Mouse (Mus musculus) heart, embryonic 10.5 days (tissue): ENCODE data around the gene Syt8. TPM values are rescaled to one million over a fixed set of nuclear protein-coding genes. Genes with fewer than 3 reads are reported as not detected.
"Not testable (repeated sequence)": the region's sequence is repeated elsewhere in the genome, so short reads cannot be mapped to it uniquely, and the experiment has no call there.

ENCODE experiments used
- DNase-seq: peaks from one replicate; pipeline ENCODE4 v3.0.0-alpha.2; 2017; ENCODE audit warnings: low spot score
- H3K27ac ChIP-seq: fragments of 300-500 bp; sonication (generic); 2 replicates; pipeline ENCODE4 v1.5.1; 2016; ENCODE audit warnings: mild to moderate bottlenecking
- H3K27me3 ChIP-seq: fragments of 300-500 bp; sonication (generic); 2 replicates; pipeline ENCODE4 v1.6.1; 2016; ENCODE audit warnings: mild to moderate bottlenecking; ENCODE audit not compliant: poor library complexity, insufficient read depth, severe bottlenecking
- H3K36me3 ChIP-seq: fragments of 300-500 bp; sonication (generic); 2 replicates; pipeline ENCODE4 v1.6.1; 2016; ENCODE audit warnings: mild to moderate bottlenecking, moderate library complexity
- H3K4me1 ChIP-seq: fragments of 300-500 bp; sonication (generic); 2 replicates; pipeline ENCODE4 v1.6.1; 2016; ENCODE audit warnings: mild to moderate bottlenecking
- H3K4me3 ChIP-seq: fragments of 300-500 bp; sonication (generic); 2 replicates; pipeline ENCODE4 v1.5.1; 2016; ENCODE audit warnings: mild to moderate bottlenecking, moderate library complexity
- H3K9me3 ChIP-seq: fragments of 300-500 bp; sonication (generic); 2 replicates; pipeline ENCODE4 v1.6.1; 2016; ENCODE audit warnings: mild to moderate bottlenecking, moderate library complexity
- WGBS: fragments of 180-500 bp; shearing (Covaris S2); methylation state at CpG from one replicate; pipeline ENCODE4 v1.1.7; 2016; 5-methylcytosine and 5-hydroxymethylcytosine counted together
- polyA plus RNA-seq: library from polyadenylated mRNA; unstranded; fragments of >200 nt; fragmentation: Nextera tagmentation; extraction: Ambion mirVana; gene quantifications from 2 replicates; pipeline ENCODE4 v1.2.1, GENCODE M21; 2016

Syt8 gene
- polyA plus RNA-seq, 1 experiment from 2014 or later, result 1.3 TPM

- no peak for DNase-seq
- H3K9me3 ChIP-seq, result no peaks in the 10 kb centered on the region
- 79% methylated on average over 4 of the region's 4 CpGs for WGBS
- no peaks in the 10 kb centered on the region for H3K36me3 ChIP-seq
- no peaks in the 10 kb centered on the region; the same call in 1 of the 2 replicates for H3K27me3 ChIP-seq
- no peak overlapping the region for H3K4me3 ChIP-seq
- peaks cover 21% of the 10 kb centered on the region for H3K4me1 ChIP-seq
- H3K27ac ChIP-seq, result no peak overlapping the region
Measured at GRCm38 (mm10) chr7:142395472-142395871, 39.2 kb upstream of the Syt8 start.

GRCm38 (mm10) chr7:142396611-142397010 lies 38.0 kb upstream of the Syt8 start:
- Histone ChIP-seq H3K9me3 (no peaks in the 10 kb centered on the region), H3K36me3 (no peaks in the 10 kb centered on the region), H3K27me3 (no peaks in the 10 kb centered on the region; the same call in 1 of the 2 replicates), H3K4me1 (peaks cover 21% of the 10 kb centered on the region), H3K4me3 (no peak overlapping the region), H3K27ac (no peak overlapping the region)
- 90% methylated on average over 1 of the region's 1 CpGs for WGBS
- no peak for DNase-seq

- Histone ChIP-seq H3K9me3 (no peaks in the 10 kb centered on the region), H3K27ac (peak overlapping the region; percentile 38; the same call in 1 of the 2 replicates), H3K4me1 (peaks cover 14% of the 10 kb centered on the region), H3K4me3 (no peak overlapping the region), H3K36me3 (no peaks in the 10 kb centered on the region), H3K27me3 (no peaks in the 10 kb centered on the region; the same call in 1 of the 2 replicates)
- DNase-seq, result no peak
- 52% methylated on average over 2 of the region's 2 CpGs for WGBS
Measured at GRCm38 (mm10) chr7:142398052-142398451, 36.6 kb upstream of the Syt8 start.

- no peak overlapping the region for H3K27ac ChIP-seq
- no peaks in the 10 kb centered on the region for H3K9me3 ChIP-seq
- whole genome bisulfite sequencing, result 67% methylated on average over 1 of the region's 1 CpGs
- H3K4me1 ChIP-seq, result peaks cover 7% of the 10 kb centered on the region; the same call in 1 of the 2 replicates
- H3K27me3 ChIP-seq, result no peaks in the 10 kb centered on the region; the same call in 1 of the 2 replicates
- DNase-seq, result no peak
- no peak overlapping the region for H3K4me3 ChIP-seq
- no peaks in the 10 kb centered on the region for H3K36me3 ChIP-seq
Measured at GRCm38 (mm10) chr7:142399250-142399649, 35.4 kb upstream of the Syt8 start.

- Histone ChIP-seq H3K4me1 (peaks cover 7% of the 10 kb centered on the region; the same call in 1 of the 2 replicates), H3K36me3 (no peaks in the 10 kb centered on the region), H3K9me3 (no peaks in the 10 kb centered on the region), H3K4me3 (no peak overlapping the region), H3K27me3 (no peaks in the 10 kb centered on the region; the same call in 1 of the 2 replicates), H3K27ac (no peak overlapping the region)
- DNase-seq, result no peak
- 66% methylated on average over 7 of the region's 7 CpGs for WGBS
Measured at GRCm38 (mm10) chr7:142400112-142400749, 34.4 kb upstream of the Syt8 start.

GRCm38 (mm10) chr7:142400750-142401142 lies 33.9 kb upstream of the Syt8 start:
- H3K4me3 ChIP-seq, result no peak overlapping the region
- H3K27ac ChIP-seq, result no peak overlapping the region
- H3K4me1 ChIP-seq, result peaks cover 7% of the 10 kb centered on the region; the same call in 1 of the 2 replicates
- no peak for DNase-seq
- WGBS, result 63% methylated on average over 7 of the region's 7 CpGs
- no peaks in the 10 kb centered on the region; the same call in 1 of the 2 replicates for H3K27me3 ChIP-seq
- H3K9me3 ChIP-seq, result no peaks in the 10 kb centered on the region
- H3K36me3 ChIP-seq, result no peaks in the 10 kb centered on the region

GRCm38 (mm10) chr7:142403591-142403990 lies 31.1 kb upstream of the Syt8 start:
- Histone ChIP-seq H3K36me3 (no peaks in the 10 kb centered on the region), H3K27ac (no peak overlapping the region), H3K4me1 (no peaks in the 10 kb centered on the region), H3K4me3 (no peak overlapping the region), H3K9me3 (no peaks in the 10 kb centered on the region), H3K27me3 (no peaks in the 10 kb centered on the region; the same call in 1 of the 2 replicates)
- WGBS, result 69% methylated on average over 4 of the region's 4 CpGs
- DNase-seq, result no peak

GRCm38 (mm10) chr7:142405134-142405533 lies 29.5 kb upstream of the Syt8 start:
- H3K9me3 ChIP-seq, H3K4me3 ChIP-seq, H3K27me3 ChIP-seq, H3K4me1 ChIP-seq, DNase-seq, H3K27ac ChIP-seq, H3K36me3 ChIP-seq: not testable (repeated sequence)
- 87% methylated on average over 5 of the region's 5 CpGs for WGBS

GRCm38 (mm10) chr7:142407935-142408334 lies 26.7 kb upstream of the Syt8 start:
- no peak for DNase-seq
- WGBS, result 66% methylated on average over 4 of the region's 4 CpGs

GRCm38 (mm10) chr7:142408686-142409085 lies 26.0 kb upstream of the Syt8 start:
- no peak overlapping the region for H3K27ac ChIP-seq
- no peaks in the 10 kb centered on the region for H3K27me3 ChIP-seq
- no peaks in the 10 kb centered on the region for H3K36me3 ChIP-seq
- no peak overlapping the region for H3K4me3 ChIP-seq
- 92% methylated on average over 8 of the region's 8 CpGs for WGBS
- DNase-seq, result no peak
- no peaks in the 10 kb centered on the region for H3K4me1 ChIP-seq
- H3K9me3 ChIP-seq, result no peaks in the 10 kb centered on the region

More at GRCm38 (mm10) chr7:142407935-142408334, 26.7 kb upstream of the Syt8 start:
- Histone ChIP-seq H3K27me3 (no peaks in the 10 kb centered on the region), H3K4me1 (no peaks in the 10 kb centered on the region), H3K27ac (no peak overlapping the region), H3K36me3 (no peaks in the 10 kb centered on the region), H3K9me3 (no peaks in the 10 kb centered on the region), H3K4me3 (no peak overlapping the region)

- Histone ChIP-seq H3K4me3 (no peak overlapping the region), H3K9me3 (no peaks in the 10 kb centered on the region), H3K36me3 (no peaks in the 10 kb centered on the region), H3K27ac (no peak overlapping the region), H3K27me3 (no peaks in the 10 kb centered on the region), H3K4me1 (no peaks in the 10 kb centered on the region)
- WGBS, result 76% methylated on average over 3 of the region's 3 CpGs
- DNase-seq, result no peak
Measured at GRCm38 (mm10) chr7:142409603-142410002, 25.0 kb upstream of the Syt8 start.

- H3K4me1 ChIP-seq, result no peaks in the 10 kb centered on the region
- DNase-seq, result no peak
- H3K36me3 ChIP-seq, result no peaks in the 10 kb centered on the region
- WGBS, result 75% methylated on average over 6 of the region's 6 CpGs
- H3K9me3 ChIP-seq, result no peaks in the 10 kb centered on the region
- H3K27me3 ChIP-seq, result no peaks in the 10 kb centered on the region
- H3K4me3 ChIP-seq, result no peak overlapping the region
- no peak overlapping the region for H3K27ac ChIP-seq
Measured at GRCm38 (mm10) chr7:142413285-142413684, 21.4 kb upstream of the Syt8 start.

- 53% methylated on average over 4 of the region's 4 CpGs for WGBS
- H3K4me1 ChIP-seq, result no peaks in the 10 kb centered on the region
Measured at GRCm38 (mm10) chr7:142415314-142415713, 19.3 kb upstream of the Syt8 start.

GRCm38 (mm10) chr7:142416225-142416624 lies 18.4 kb upstream of the Syt8 start:
- H3K36me3 ChIP-seq, result no peaks in the 10 kb centered on the region
- H3K4me1 ChIP-seq, result no peaks in the 10 kb centered on the region
- DNase-seq, result no peak
- H3K4me3 ChIP-seq, result no peak overlapping the region
- no peaks in the 10 kb centered on the region for H3K9me3 ChIP-seq
- no peak overlapping the region for H3K27ac ChIP-seq
- 59% methylated on average over 3 of the region's 3 CpGs for WGBS
- H3K27me3 ChIP-seq, result no peaks in the 10 kb centered on the region

More at GRCm38 (mm10) chr7:142415314-142415713, 19.3 kb upstream of the Syt8 start:
- Histone ChIP-seq H3K27me3 (no peaks in the 10 kb centered on the region), H3K36me3 (no peaks in the 10 kb centered on the region), H3K9me3 (no peaks in the 10 kb centered on the region), H3K4me3 (no peak overlapping the region), H3K27ac (no peak overlapping the region)
- DNase-seq, result no peak
